Mouse (Mus musculus) heart, embryonic 11.5 days (tissue): Measurements from ENCODE around the gene Dnm2. TPM values are rescaled to one million over a fixed set of nuclear protein-coding genes. Genes with fewer than 3 reads are reported as not detected.

Source experiments
- ATAC-seq: fragments of 200-750 bp; cut with Nextera tagmentation; replicated peaks from 2 replicates; pipeline ENCODE4 v1.8.0; 2017; ENCODE audit warnings: moderate library complexity; ENCODE audit not compliant: insufficient number of reproducible peaks, low FRiP score, low TSS enrichment
- H3K27ac ChIP-seq: fragments of 300-500 bp; sonication (generic); 2 replicates; pipeline ENCODE4 v1.5.1; 2014; ENCODE audit warnings: mild to moderate bottlenecking, low read depth, low read length
- H3K27me3 ChIP-seq: fragments of 300-500 bp; sonication (generic); 2 replicates; pipeline ENCODE4 v1.6.1; 2014; ENCODE audit warnings: mild to moderate bottlenecking, low read length, mixed read lengths; ENCODE audit not compliant: control insufficient read depth, insufficient read depth
- H3K36me3 ChIP-seq: fragments of 300-500 bp; sonication (generic); 2 replicates; pipeline ENCODE4 v1.6.1; 2014; ENCODE audit warnings: mild to moderate bottlenecking, low read length, moderate library complexity, mixed read lengths; ENCODE audit not compliant: control insufficient read depth, insufficient read depth
- H3K4me1 ChIP-seq: fragments of 300-500 bp; sonication (generic); 2 replicates; pipeline ENCODE4 v1.6.1; 2014; ENCODE audit warnings: low read length; ENCODE audit not compliant: control insufficient read depth, insufficient read depth
- H3K4me2 ChIP-seq: fragments of 300-500 bp; sonication (generic); 2 replicates; pipeline ENCODE4 v1.6.1; 2014; ENCODE audit warnings: mild to moderate bottlenecking, moderate library complexity
- H3K4me3 ChIP-seq: fragments of 300-500 bp; sonication (generic); 2 replicates; pipeline ENCODE4 v1.5.1; 2014; ENCODE audit warnings: low read depth, low read length
- H3K9ac ChIP-seq: fragments of 300-500 bp; sonication (generic); 2 replicates; pipeline ENCODE4 v1.6.1; 2014; ENCODE audit warnings: mild to moderate bottlenecking, low read depth, low read length, moderate library complexity
- H3K9me3 ChIP-seq: fragments of 300-500 bp; sonication (generic); replicated peaks from 2 replicates; pipeline ENCODE4 v1.6.1; 2016; ENCODE audit warnings: low read length; ENCODE audit not compliant: control insufficient read depth
- WGBS: fragments of 180-500 bp; shearing (Covaris S2); extraction: QIAGEN DNeasy Blood & Tissue Kit; methylation state at CpG from one replicate; pipeline ENCODE4 v1.1.7; 2014; ENCODE audit not compliant: insufficient replicate concordance; 5-methylcytosine and 5-hydroxymethylcytosine counted together
- polyA plus RNA-seq: library from polyadenylated mRNA; unstranded; fragments of >200 nt; fragmentation: Nextera tagmentation; extraction: Ambion mirVana; gene quantifications from 2 replicates; pipeline ENCODE4 v1.2.1, GENCODE M21; 2014

Dnm2 gene
- polyA plus RNA-seq, 1 experiment from 2014 or later: 62.7 TPM

GRCm38 (mm10) chr9:21445081-21445744 is 20.5 kb downstream of the Dnm2 start:
- no peak for ATAC-seq
- peaks cover 6% of the 10 kb centered on the region for H3K4me1 ChIP-seq
- WGBS: 94% methylated on average over 6 of the region's 6 CpGs

GRCm38 (mm10) chr9:21447778-21448177 is 23.1 kb downstream of the Dnm2 start:
- Histone ChIP-seq H3K4me1 (peaks cover 25% of the 10 kb centered on the region), H3K9ac (no peak overlapping the region), H3K36me3 (0 out of 2 replicates have a peak, but pooled peaks cover 5% of the 10 kb centered on the region), H3K4me3 (no peak overlapping the region), H3K27me3 (no peaks in the 10 kb centered on the region), H3K4me2 (no peak overlapping the region), H3K9me3 (no peaks in the 10 kb centered on the region), H3K27ac (no peak overlapping the region)
- no peak for ATAC-seq
- 95% methylated on average over 2 of the region's 2 CpGs for WGBS

More at GRCm38 (mm10) chr9:21445081-21445744, 20.5 kb downstream of the Dnm2 start:
- H3K4me2 ChIP-seq: no peak overlapping the region
- no peaks in the 10 kb centered on the region for H3K9me3 ChIP-seq
- H3K27me3 ChIP-seq: no peaks in the 10 kb centered on the region
- H3K36me3 ChIP-seq: 0 out of 2 replicates have a peak, but pooled peaks cover 5% of the 10 kb centered on the region
- no peak overlapping the region for H3K27ac ChIP-seq
- no peak overlapping the region for H3K4me3 ChIP-seq
- no peak overlapping the region for H3K9ac ChIP-seq

GRCm38 (mm10) chr9:21449710-21450109 is 25.0 kb downstream of the Dnm2 start:
- 0 out of 2 replicates have a peak, but pooled peaks cover 5% of the 10 kb centered on the region for H3K36me3 ChIP-seq
- H3K9me3 ChIP-seq: no peaks in the 10 kb centered on the region
- no peak overlapping the region for H3K4me2 ChIP-seq
- ATAC-seq: no peak
- no peak overlapping the region for H3K4me3 ChIP-seq
- H3K27me3 ChIP-seq: no peaks in the 10 kb centered on the region
- peak overlapping the region; percentile 46; the same call in 1 of the 2 replicates for H3K27ac ChIP-seq
- 89% methylated on average over 2 of the region's 2 CpGs for WGBS
- no peak overlapping the region for H3K9ac ChIP-seq
- peaks cover 26% of the 10 kb centered on the region for H3K4me1 ChIP-seq

GRCm38 (mm10) chr9:21450270-21450669 is 25.6 kb downstream of the Dnm2 start:
- Histone ChIP-seq H3K36me3 (0 out of 2 replicates have a peak, but pooled peaks cover under 1% of the 10 kb centered on the region), H3K4me1 (peaks cover 26% of the 10 kb centered on the region), H3K4me3 (no peak overlapping the region), H3K9me3 (no peaks in the 10 kb centered on the region), H3K9ac (no peak overlapping the region), H3K27me3 (no peaks in the 10 kb centered on the region), H3K4me2 (no peak overlapping the region), H3K27ac (peak overlapping the region; percentile 46; the same call in 1 of the 2 replicates)
- ATAC-seq: no peak; the same call in 1 of the 2 replicates
- WGBS: 55% methylated on average over 3 of the region's 3 CpGs

GRCm38 (mm10) chr9:21451391-21451790 is 26.7 kb downstream of the Dnm2 start:
- Histone ChIP-seq H3K27me3 (no peaks in the 10 kb centered on the region), H3K9me3 (no peaks in the 10 kb centered on the region), H3K4me2 (peak overlapping the region; percentile 29; the same call in 1 of the 2 replicates), H3K9ac (no peak overlapping the region), H3K4me3 (no peak overlapping the region), H3K36me3 (no peaks in the 10 kb centered on the region), H3K4me1 (peaks cover 26% of the 10 kb centered on the region), H3K27ac (no peak overlapping the region)
- 85% methylated on average over 8 of the region's 8 CpGs for WGBS
- ATAC-seq: no peak

GRCm38 (mm10) chr9:21451870-21452269 is 27.2 kb downstream of the Dnm2 start:
- Histone ChIP-seq H3K36me3 (no peaks in the 10 kb centered on the region), H3K4me1 (peaks cover 26% of the 10 kb centered on the region), H3K9ac (0 out of 2 replicates have a peak overlapping the region, but pooled peaks have one; percentile 12), H3K4me2 (peak overlapping the region; percentile 29), H3K9me3 (no peaks in the 10 kb centered on the region), H3K4me3 (no peak overlapping the region), H3K27me3 (no peaks in the 10 kb centered on the region), H3K27ac (peak overlapping the region; percentile 43; the same call in 1 of the 2 replicates)
- peak; percentile 56; the same call in 1 of the 2 replicates for ATAC-seq
- WGBS: 21% methylated on average over 8 of the region's 8 CpGs

GRCm38 (mm10) chr9:21453003-21453402 is 28.3 kb downstream of the Dnm2 start:
- Histone ChIP-seq H3K27ac (no peak overlapping the region; the same call in 1 of the 2 replicates), H3K4me3 (no peak overlapping the region), H3K4me1 (peaks cover 26% of the 10 kb centered on the region), H3K36me3 (no peaks in the 10 kb centered on the region; the same call in 1 of the 2 replicates), H3K9me3 (no peaks in the 10 kb centered on the region), H3K4me2 (no peak overlapping the region), H3K9ac (no peak overlapping the region), H3K27me3 (no peaks in the 10 kb centered on the region)
- 86% methylated on average over 7 of the region's 7 CpGs for WGBS
- ATAC-seq: no peak

GRCm38 (mm10) chr9:21453459-21453858 is 28.8 kb downstream of the Dnm2 start:
- H3K9ac ChIP-seq: no peak overlapping the region
- WGBS: 81% methylated on average over 2 of the region's 2 CpGs
- H3K36me3 ChIP-seq: no peaks in the 10 kb centered on the region; the same call in 1 of the 2 replicates
- H3K27ac ChIP-seq: no peak overlapping the region
- H3K4me1 ChIP-seq: peaks cover 26% of the 10 kb centered on the region
- H3K9me3 ChIP-seq: no peaks in the 10 kb centered on the region
- H3K27me3 ChIP-seq: no peaks in the 10 kb centered on the region
- ATAC-seq: no peak
- H3K4me3 ChIP-seq: no peak overlapping the region
- H3K4me2 ChIP-seq: no peak overlapping the region
